Mouse (Mus musculus) C2C12 (cell line): ENCODE measurements at regions not wholly inside any gene's neighbourhood (a gene's known extent, or its start where the extent isn't known, plus 50 kb on each side); places are given as distances from the start of the nearest gene placed in this dataset.

ENCODE experiments used
- H3K27me3 ChIP-seq: one replicate; pipeline ENCODE4 v1.6.1; 2011; ENCODE audit not compliant: control insufficient read depth, insufficient read depth, insufficient read length
- H3K36me3 ChIP-seq: one replicate; pipeline ENCODE4 v1.6.1; 2011; ENCODE audit not compliant: control insufficient read depth, insufficient read depth
- H3K4me3 ChIP-seq: one replicate; pipeline ENCODE4 v1.5.1; 2011; ENCODE audit warnings: mild to moderate bottlenecking, control low read depth; ENCODE audit not compliant: poor library complexity, insufficient read depth, severe bottlenecking
- H3K79me2 ChIP-seq: one replicate; pipeline ENCODE4 v1.6.1; 2011; ENCODE audit not compliant: control insufficient read depth, insufficient read depth
- H3K79me3 ChIP-seq: one replicate; pipeline ENCODE4 v1.6.1; 2011; ENCODE audit warnings: low read depth, control low read depth
- H3ac ChIP-seq: one replicate; pipeline ENCODE3; 2011; ENCODE audit warnings: low read depth; ENCODE audit not compliant: control insufficient read depth, insufficient read length
- CEBPB ChIP-seq: IDR thresholded peaks from one replicate; pipeline ENCODE4 v1.6.1; 2011; ENCODE audit warnings: low read depth, mild to moderate bottlenecking, control low read depth, moderate library complexity
- CTCF ChIP-seq: IDR thresholded peaks from one replicate; pipeline ENCODE4 v1.5.1; 2011; ENCODE audit not compliant: control insufficient read depth, insufficient read depth, insufficient read length
- FOSL1 ChIP-seq: IDR thresholded peaks from one replicate; pipeline ENCODE4 v1.8.0; 2011; ENCODE audit warnings: mild to moderate bottlenecking, low read length; ENCODE audit not compliant: poor library complexity, insufficient read depth, severe bottlenecking
- MAX ChIP-seq: IDR thresholded peaks from one replicate; pipeline ENCODE4 v1.6.1; 2011; ENCODE audit warnings: mild to moderate bottlenecking, control low read depth
- MYOD1 ChIP-seq: IDR thresholded peaks from one replicate; pipeline ENCODE4 v1.6.1; 2011; ENCODE audit warnings: low read depth; ENCODE audit not compliant: control insufficient read depth, insufficient read length
- MYOG ChIP-seq: IDR thresholded peaks from one replicate; pipeline ENCODE4 v1.6.1; 2011; ENCODE audit not compliant: control insufficient read depth, insufficient read length; ENCODE audit errors: extremely low read depth
- USF1 ChIP-seq: IDR thresholded peaks from one replicate; pipeline ENCODE4 v1.6.1; 2011; ENCODE audit warnings: low read depth, mild to moderate bottlenecking, control low read depth, moderate library complexity

DNA sequence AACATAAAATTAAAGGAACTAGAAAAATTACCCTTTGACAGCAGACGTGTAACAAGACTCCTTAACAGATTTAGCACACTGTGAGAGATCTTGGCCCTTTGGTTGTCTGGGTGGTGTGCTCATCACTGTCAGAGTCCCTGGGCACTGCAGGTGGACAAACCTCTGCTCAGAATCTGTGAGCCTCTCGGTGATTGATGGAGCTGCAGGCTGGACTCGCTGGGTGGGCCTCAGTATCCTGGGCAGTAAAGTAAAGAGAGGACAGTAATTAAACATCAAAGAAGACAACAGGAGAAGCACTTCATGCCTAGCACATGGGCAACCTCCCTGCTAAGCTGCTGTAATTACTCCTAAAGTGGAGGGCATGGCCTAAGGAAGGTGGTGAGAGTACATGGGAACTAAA lies 180.2 kb upstream of the Egflam start:
- Histone ChIP-seq H3ac (no peak overlapping the region), H3K79me2 (no peaks in the 10 kb centered on the region), H3K79me3 (no peaks in the 10 kb centered on the region), H3K27me3 (no peaks in the 10 kb centered on the region), H3K4me3 (no peak overlapping the region), H3K36me3 (no peaks in the 10 kb centered on the region)
- TF ChIP-seq CEBPB (no peak), MAX (no peak), FOSL1 (no peak), CTCF (no peak), MYOG (no peak), USF1 (no peak), MYOD1 (no peak)

DNA sequence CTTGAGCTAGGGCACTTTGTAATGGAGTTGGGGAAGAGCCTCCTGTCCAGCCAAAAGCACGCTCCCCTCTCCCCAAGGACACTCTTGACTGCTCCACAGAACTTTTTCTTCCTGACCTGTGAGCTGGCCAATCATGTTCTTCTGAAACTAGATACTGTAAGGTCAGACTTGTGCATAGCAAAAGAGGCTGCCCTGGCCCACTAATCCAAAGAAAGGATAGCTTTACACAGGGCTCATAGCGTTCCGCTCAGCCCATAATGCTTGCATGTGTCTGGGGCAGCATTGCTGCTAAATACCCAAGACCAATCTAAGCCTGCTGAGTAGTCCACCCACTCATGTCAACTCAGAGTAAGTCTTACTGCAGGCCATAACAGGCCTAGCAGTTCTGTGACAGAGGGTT lies 189.0 kb upstream of the Egflam start:
- H3K79me3 ChIP-seq, result no peaks in the 10 kb centered on the region

DNA sequence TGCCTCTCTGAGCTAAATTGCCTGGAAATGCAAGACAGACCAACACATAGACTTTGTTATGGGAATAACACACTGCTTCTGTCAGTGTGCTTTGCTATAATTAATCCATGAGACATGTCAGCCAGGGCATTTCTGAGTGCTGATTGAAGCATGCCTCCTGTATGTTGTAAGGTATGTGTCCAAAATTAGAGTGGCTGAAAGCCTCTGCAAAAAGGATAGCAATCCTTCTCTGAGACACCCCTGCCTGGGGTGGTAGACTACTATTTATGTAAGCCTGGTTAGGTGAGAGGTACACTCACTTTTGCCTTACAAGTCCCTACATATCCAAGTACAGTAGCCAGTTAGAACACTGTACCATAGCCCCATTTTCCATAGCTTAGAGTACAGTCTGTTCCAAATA lies 193.3 kb upstream of the Egflam start:
- Histone ChIP-seq H3K79me2 (no peaks in the 10 kb centered on the region), H3K79me3 (no peaks in the 10 kb centered on the region), H3K4me3 (no peak overlapping the region), H3K36me3 (no peaks in the 10 kb centered on the region), H3K27me3 (no peaks in the 10 kb centered on the region), H3ac (no peak overlapping the region)
- no peak for TF ChIP-seq MYOG
- TF ChIP-seq CTCF, result no peak
- no peak for TF ChIP-seq CEBPB
- no peak for TF ChIP-seq USF1
- no peak for TF ChIP-seq MAX
- TF ChIP-seq FOSL1, result no peak
- no peak for TF ChIP-seq MYOD1

More for the DNA sequence above, 189.0 kb upstream of the Egflam start:
- H3K36me3 ChIP-seq, result no peaks in the 10 kb centered on the region
- TF ChIP-seq MAX (no peak), MYOG (no peak), FOSL1 (no peak), CTCF (no peak), MYOD1 (no peak), CEBPB (no peak)
- no peaks in the 10 kb centered on the region for H3K27me3 ChIP-seq
- H3K79me2 ChIP-seq, result no peaks in the 10 kb centered on the region
- H3ac ChIP-seq, result no peak overlapping the region
- H3K4me3 ChIP-seq, result no peak overlapping the region

DNA sequence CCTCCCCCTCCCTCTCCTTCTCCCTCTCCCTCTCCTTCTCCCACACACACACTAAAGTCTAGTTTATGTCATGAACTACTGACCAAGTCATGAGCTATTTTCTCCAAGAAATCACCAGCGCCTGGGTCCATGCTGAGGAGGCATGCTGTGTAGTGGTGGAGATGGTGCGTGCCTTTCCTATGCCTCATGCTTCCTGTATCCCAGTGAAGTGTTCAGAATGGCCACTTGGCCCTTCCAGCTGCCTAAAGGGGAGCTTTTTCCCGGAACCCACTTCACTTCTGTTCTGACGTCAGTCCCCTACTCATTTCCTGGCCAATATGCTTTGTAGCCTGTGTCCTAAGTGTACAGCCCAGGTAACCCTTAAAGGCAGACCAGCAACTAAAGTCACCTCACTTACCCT lies 199.1 kb upstream of the Egflam start:
- H3K4me3 ChIP-seq, result no peak overlapping the region
- H3ac ChIP-seq, result no peak overlapping the region
- no peaks in the 10 kb centered on the region for H3K79me2 ChIP-seq
- no peaks in the 10 kb centered on the region for H3K79me3 ChIP-seq
- peak; percentile 52 for TF ChIP-seq FOSL1
- TF ChIP-seq CTCF, result no peak
- TF ChIP-seq MAX, result peak; percentile 65
- TF ChIP-seq MYOD1, result peak; percentile 31
- TF ChIP-seq CEBPB, result no peak
- no peak for TF ChIP-seq USF1
- TF ChIP-seq MYOG, result no peak
- H3K27me3 ChIP-seq, result no peaks in the 10 kb centered on the region
- H3K36me3 ChIP-seq, result no peaks in the 10 kb centered on the region

DNA sequence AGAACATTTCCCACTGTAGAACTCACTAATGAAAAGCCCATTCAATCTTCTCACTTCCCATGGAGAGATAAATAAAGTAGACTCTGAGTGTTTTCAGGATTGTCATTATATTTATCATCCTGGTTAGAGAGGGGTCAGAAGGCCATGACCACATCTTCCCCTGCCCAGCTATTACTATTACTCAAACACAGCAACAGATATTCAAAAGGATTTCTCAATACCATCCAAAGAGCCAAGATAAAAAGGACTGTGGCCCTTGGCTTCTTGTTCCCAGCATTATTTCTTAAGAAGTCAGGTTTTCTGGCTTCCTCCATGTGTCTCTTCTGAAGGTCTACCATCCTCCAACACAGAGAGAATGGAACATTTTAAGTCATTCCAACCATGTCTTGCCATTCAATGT lies 199.6 kb upstream of the Egflam start:
- TF ChIP-seq FOSL1 (no peak), CEBPB (peak; percentile 64)
- Histone ChIP-seq H3K36me3 (no peaks in the 10 kb centered on the region), H3K79me2 (no peaks in the 10 kb centered on the region), H3K27me3 (no peaks in the 10 kb centered on the region), H3K4me3 (no peak overlapping the region), H3ac (no peak overlapping the region), H3K79me3 (no peaks in the 10 kb centered on the region)

DNA sequence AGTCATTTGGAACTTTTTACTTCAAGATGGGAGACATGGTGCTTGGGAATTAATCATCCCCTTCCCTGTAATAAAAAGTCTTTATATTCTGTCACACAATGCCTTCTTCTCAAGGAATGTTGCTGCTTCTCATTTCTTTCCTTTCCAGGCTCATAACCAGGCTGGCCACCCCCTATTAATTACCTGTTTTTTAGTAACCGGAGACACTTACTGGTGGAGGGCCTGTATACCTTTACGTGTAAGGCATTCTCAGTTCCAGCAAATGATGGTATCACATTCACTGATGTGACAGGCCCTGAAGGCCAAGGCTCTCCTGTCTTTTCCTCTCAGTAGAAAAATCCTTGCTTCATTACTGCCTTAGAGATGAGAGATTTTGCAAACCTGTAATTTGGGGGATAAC lies 203.3 kb upstream of the Egflam start:
- no peak for TF ChIP-seq MYOG
- Histone ChIP-seq H3K79me2 (no peaks in the 10 kb centered on the region), H3K79me3 (no peaks in the 10 kb centered on the region), H3K36me3 (no peaks in the 10 kb centered on the region), H3ac (no peak overlapping the region), H3K4me3 (no peak overlapping the region), H3K27me3 (no peaks in the 10 kb centered on the region)

DNA sequence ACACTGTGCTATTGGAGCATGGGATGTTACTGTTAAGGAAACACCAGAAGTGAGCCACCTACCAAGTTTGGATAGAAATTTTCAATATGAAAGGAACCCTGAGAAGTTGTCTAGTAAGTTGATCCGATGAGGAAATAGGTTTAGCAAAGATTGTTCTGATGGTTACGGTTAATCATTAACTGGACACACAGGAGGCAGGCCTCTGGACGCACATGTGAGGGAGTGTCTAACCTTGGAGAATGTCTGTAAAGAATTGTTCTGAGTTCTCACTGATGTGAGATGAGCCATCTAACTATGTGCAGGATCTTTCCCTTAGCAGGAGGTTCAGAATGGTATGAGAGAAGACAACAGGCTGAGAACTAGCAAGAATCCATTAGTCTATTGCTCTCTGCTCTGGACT lies 205.8 kb upstream of the Gdnf start:
- no peaks in the 10 kb centered on the region for H3K79me3 ChIP-seq

More for the DNA sequence above, 205.8 kb upstream of the Gdnf start:
- Histone ChIP-seq H3K27me3 (no peaks in the 10 kb centered on the region), H3K4me3 (no peak overlapping the region), H3ac (no peak overlapping the region), H3K36me3 (no peaks in the 10 kb centered on the region), H3K79me2 (no peaks in the 10 kb centered on the region)
- TF ChIP-seq FOSL1, result no peak
- TF ChIP-seq USF1, result no peak
- TF ChIP-seq MYOD1, result no peak
- no peak for TF ChIP-seq MYOG
- no peak for TF ChIP-seq MAX
- TF ChIP-seq CTCF, result no peak
- no peak for TF ChIP-seq CEBPB
